In the genomic region with DNA sequence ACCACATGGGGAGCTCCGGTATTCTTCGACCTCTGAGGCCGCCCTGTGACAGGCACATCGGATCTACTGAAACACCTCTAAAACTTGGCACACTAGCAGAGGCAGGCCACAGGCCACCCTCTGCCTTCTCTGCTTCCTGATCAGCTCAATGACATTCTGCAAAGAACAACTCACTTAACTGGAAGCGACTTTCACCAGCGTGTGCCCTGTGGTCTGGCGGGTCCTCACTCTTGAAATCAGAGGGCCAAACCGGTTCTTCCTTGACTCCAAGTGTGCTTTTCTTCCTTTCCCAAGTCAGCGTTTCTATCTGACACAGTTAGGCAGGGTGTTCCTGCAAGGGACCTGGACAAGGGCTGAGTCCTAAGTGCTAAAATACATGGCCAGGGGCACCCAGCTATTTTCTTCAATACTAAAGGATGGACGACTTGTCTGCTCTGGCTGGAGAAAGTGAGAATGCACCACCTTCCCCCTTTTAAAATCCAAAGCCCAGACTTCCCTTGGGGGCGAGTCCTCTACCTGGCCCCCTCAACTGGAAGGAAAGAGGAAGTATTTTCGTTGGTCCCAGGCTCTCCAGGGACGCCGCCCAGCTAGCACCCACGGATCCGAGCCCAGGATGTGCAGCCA, we compare ENCODE assay signal across 8 mouse cellular contexts. TPM values are rescaled to one million over a fixed set of nuclear protein-coding genes. Genes with fewer than 3 reads are reported as not detected.
DNase-seq lines count a peak whose midpoint lies in the region; ATAC-seq and TF ChIP-seq lines count a peak whose summit lies in the region.

No protein-coding gene starts in this region.

- peaks cover 0 to 3% of the 10 kb centered on the region in 2 experiments; a peak in 1 of 4 replicates for H3K4me1 ChIP-seq in heart, embryonic 14.5 days (ENCODE audit: control insufficient read depth in 2 of 2, insufficient read depth in 2 of 2, low read length in 2 of 2)
- peaks cover 12% of the 10 kb centered on the region for H3K4me1 ChIP-seq in forebrain, embryonic 16.5 days (replicated peaks; ENCODE audit: control insufficient read depth, insufficient read depth, low read length)
- H3K4me1 ChIP-seq in limb, embryonic 15.5 days: peaks cover 14% of the 10 kb centered on the region
- H3K4me1 ChIP-seq in stomach, embryonic 14.5 days (ENCODE audit: control insufficient read depth, insufficient read depth, low read length): no peaks in the 10 kb centered on the region

- H3K27ac ChIP-seq in heart, embryonic 14.5 days (replicated peaks in 1 of 2; ENCODE audit: control insufficient read depth in 1 of 2, insufficient read depth in 1 of 2, low read depth in 2 of 2, low read length in 2 of 2): no peak overlapping the region
- H3K27ac ChIP-seq in forebrain, embryonic 16.5 days (ENCODE audit: low read length): no peak overlapping the region
- H3K27ac ChIP-seq in limb, embryonic 15.5 days: no peak overlapping the region
- no peak overlapping the region for H3K27ac ChIP-seq in stomach, embryonic 14.5 days (ENCODE audit: low read length)

- CTCF ChIA-PET in Patski (lab: Charles Lee): interaction anchor here (0.7 to 1.8 kb wide), 5 partner anchors 11 to 71 kb away, joined by 3 to 5 read pairs (median 3); no protein-coding TSS in a partner anchor

- H3K4me2 ChIP-seq in heart, embryonic 14.5 days (ENCODE audit: low read length): peak overlapping the region; percentile 87
- peak overlapping the region; percentile 97 for H3K4me2 ChIP-seq in forebrain, embryonic 16.5 days (ENCODE audit: low read length)
- H3K4me2 ChIP-seq in limb, embryonic 15.5 days: peak overlapping the region; percentile 96
- H3K4me2 ChIP-seq in stomach, embryonic 14.5 days (replicated peaks; ENCODE audit: low read depth, low read length): peak overlapping the region; percentile 86

- no peak for DNase-seq in heart, adult 8-10 months (ENCODE audit: low spot score)
- DNase-seq in Patski (ENCODE audit: low read depth, low spot score): no peak
- DNase-seq in left cerebral cortex, adult 18-20 months (ENCODE audit: low spot score in 2 of 2): no peak
- DNase-seq in gastrocnemius, postnatal 25 days: no peak

- no peak for TF ChIP-seq CTCF in Patski (IDR thresholded peaks at IDR 0.05)

- POLR2A ChIA-PET in Patski (lab: Charles Lee): no interaction called here

- peaks cover 10% of the 10 kb centered on the region; the same call in 1 of the 2 replicates for H3K27me3 ChIP-seq in heart, embryonic 14.5 days (ENCODE audit: control insufficient read depth, insufficient read depth, low read length)
- H3K27me3 ChIP-seq in Patski: no peaks in the 10 kb centered on the region
- peaks cover 4% of the 10 kb centered on the region for H3K27me3 ChIP-seq in forebrain, embryonic 16.5 days (replicated peaks; ENCODE audit: control insufficient read depth, insufficient read depth, low read length)
- peaks cover 14% of the 10 kb centered on the region for H3K27me3 ChIP-seq in limb, embryonic 15.5 days
- H3K27me3 ChIP-seq in stomach, embryonic 14.5 days (ENCODE audit: control insufficient read depth, insufficient read depth, low read length): peaks cover 4% of the 10 kb centered on the region; the same call in 1 of the 2 replicates

- H3K36me3 ChIP-seq in heart, embryonic 14.5 days (ENCODE audit: control insufficient read depth, insufficient read depth, low read length): no peaks in the 10 kb centered on the region
- no peaks in the 10 kb centered on the region for H3K36me3 ChIP-seq in forebrain, embryonic 16.5 days (ENCODE audit: control insufficient read depth, insufficient read depth)
- H3K36me3 ChIP-seq in limb, embryonic 15.5 days: no peaks in the 10 kb centered on the region
- H3K36me3 ChIP-seq in stomach, embryonic 14.5 days (ENCODE audit: control insufficient read depth, insufficient read depth, low read length): no peaks in the 10 kb centered on the region

- no peaks in the 10 kb centered on the region for H3K9me3 ChIP-seq in heart, embryonic 14.5 days (ENCODE audit: control insufficient read depth, low read length)
- H3K9me3 ChIP-seq in forebrain, embryonic 16.5 days (ENCODE audit: control insufficient read depth, low read length): no peaks in the 10 kb centered on the region
- no peaks in the 10 kb centered on the region for H3K9me3 ChIP-seq in limb, embryonic 15.5 days
- peaks cover under 1% of the 10 kb centered on the region; the same call in 1 of the 2 replicates for H3K9me3 ChIP-seq in stomach, embryonic 14.5 days (ENCODE audit: control insufficient read depth, low read depth, low read length)

- WGBS in heart, embryonic 14.5 days: 11% methylated on average over 16 of the region's 16 CpGs
- 13% methylated on average over 16 of the region's 16 CpGs for WGBS in forebrain, embryonic 16.5 days
- WGBS in limb, embryonic 15.5 days: 13% methylated on average over 16 of the region's 16 CpGs
- 12% methylated on average over 16 of the region's 16 CpGs for WGBS in stomach, embryonic 14.5 days

- in situ Hi-C loops in Patski (cut with MboI; ENCODE audit: low pct_unique_long_range_greater_than_20kb): no loop called here

- peak overlapping the region; percentile 81 for H3K9ac ChIP-seq in heart, embryonic 14.5 days (ENCODE audit: low read length)
- H3K9ac ChIP-seq in forebrain, embryonic 16.5 days (replicated peaks; ENCODE audit: low read depth, low read length): peak overlapping the region; percentile 96
- peak overlapping the region; percentile 57; the same call in 1 of the 2 replicates for H3K9ac ChIP-seq in limb, embryonic 15.5 days
- no peak overlapping the region; the same call in 1 of the 2 replicates for H3K9ac ChIP-seq in stomach, embryonic 14.5 days (replicated peaks; ENCODE audit: low read depth, low read length)

- peak overlapping the region; percentile 71 to 86 for H3K4me3 ChIP-seq in heart, embryonic 14.5 days (ENCODE audit: control insufficient read depth in 1 of 2, insufficient read depth in 1 of 2, low read depth in 1 of 2, low read length in 2 of 2)
- H3K4me3 ChIP-seq in forebrain, embryonic 16.5 days (replicated peaks; ENCODE audit: low read length): peak overlapping the region; percentile 98
- H3K4me3 ChIP-seq in limb, embryonic 15.5 days: peak overlapping the region; percentile 72
- H3K4me3 ChIP-seq in stomach, embryonic 14.5 days (ENCODE audit: low read depth, low read length): peak overlapping the region; percentile 68

- ATAC-seq in heart, embryonic 14.5 days (ENCODE audit: insufficient number of reproducible peaks, insufficient read depth, low FRiP score, low read depth): no peak
- peak; percentile 1 for ATAC-seq in Patski
- no peak for ATAC-seq in forebrain, embryonic 16.5 days
- no peak for ATAC-seq in limb, embryonic 15.5 days (ENCODE audit: insufficient number of reproducible peaks, low FRiP score, low TSS enrichment, low read depth)
- peak; percentile 24; the same call in 1 of the 2 replicates for ATAC-seq in stomach, embryonic 14.5 days (ENCODE audit: insufficient number of reproducible peaks, insufficient read depth, low FRiP score, low read depth)

RNA-seq across cellular contexts. Expression of a gene that starts 0.4 kb away (rescaled TPM):
- polyA plus RNA-seq in heart, embryonic 14.5 days (2014; fragmentation: Nextera tagmentation; extraction: Ambion mirVana): 76.8 and 82.5 TPM in 2 replicates
- 100 to 1,000 TPM; 197 to 344 (median 283) TPM for total RNA-seq in heart, adult 8-10 months (2022)
- polyA plus RNA-seq in Patski (2021): 110 TPM
- polyA plus RNA-seq in forebrain, embryonic 16.5 days (2015; fragmentation: Nextera tagmentation; extraction: Ambion mirVana): 6.6 and 8.2 TPM in 2 replicates
- 5.1 and 7.5 TPM in 2 replicates for polyA plus RNA-seq in limb, embryonic 15.5 days (2015; fragmentation: Nextera tagmentation; extraction: Ambion mirVana)
- 15.6 and 16.9 TPM in 2 replicates for polyA plus RNA-seq in stomach, embryonic 14.5 days (2014; fragmentation: Nextera tagmentation; extraction: Ambion mirVana)
- 10 to 100 TPM; 34.4 to 36.1 TPM for total RNA-seq in left cerebral cortex, adult 18-20 months (2021)
- total RNA-seq in gastrocnemius, postnatal 25 days (2021): 100 to 1,000 TPM in 1 of 2 experiments, 10 to 100 TPM in 1; 77.9 to 145 TPM

Comparison
In these comparisons a context has a peak if more than half of its experiments do, and no peak if none do; other contexts are left out.
1. ATAC-seq: peak in Patski (single experiment) and stomach, embryonic 14.5 days (single experiment); none in heart, embryonic 14.5 days (single experiment), forebrain, embryonic 16.5 days (single experiment) and limb, embryonic 15.5 days (single experiment).
2. Peak in every context shown above with its lines, with median percentiles within 50 percentile points of each other: H3K4me2 ChIP-seq and H3K4me3 ChIP-seq.